Mouse (Mus musculus) heart, postnatal 0 days (tissue): ENCODE measurements at regions not wholly inside any gene's neighbourhood (a gene's known extent, or its start where the extent isn't known, plus 50 kb on each side); places are given as distances from the start of the nearest gene placed in this dataset.

ENCODE experiments used
- ATAC-seq: fragments of 200-750 bp; cut with Nextera tagmentation; 2 replicates; pipeline ENCODE4 v1.8.0; 2017; ENCODE audit warnings: low read depth, moderate number of reproducible peaks, moderate library complexity; ENCODE audit not compliant: insufficient read depth
- DNase-seq: peaks from one replicate; pipeline ENCODE4 v3.0.0-alpha.2; 2016; ENCODE audit warnings: low spot score
- H3K27ac ChIP-seq: fragments of 300-500 bp; sonication (generic); 2 replicates; pipeline ENCODE4 v1.5.1; 2014; ENCODE audit warnings: low read depth, mild to moderate bottlenecking
- H3K27me3 ChIP-seq: fragments of 300-500 bp; sonication (generic); 2 replicates; pipeline ENCODE4 v1.6.1; 2014; ENCODE audit warnings: low read length, mixed read lengths; ENCODE audit not compliant: control insufficient read depth, insufficient read depth
- H3K36me3 ChIP-seq: fragments of 300-500 bp; sonication (generic); replicated peaks from 2 replicates; pipeline ENCODE4 v1.6.1; 2014; ENCODE audit warnings: low read length, mixed read lengths; ENCODE audit not compliant: control insufficient read depth, insufficient read depth
- H3K4me1 ChIP-seq: fragments of 300-500 bp; sonication (generic); 2 replicates; pipeline ENCODE4 v1.6.1; 2014; ENCODE audit warnings: antibody characterized with exemption; ENCODE audit not compliant: control insufficient read depth, insufficient read depth
- H3K4me2 ChIP-seq: fragments of 300-500 bp; sonication (generic); 2 replicates; pipeline ENCODE4 v1.6.1; 2014; ENCODE audit warnings: low read depth, mild to moderate bottlenecking, low read length, moderate library complexity
- H3K4me3 ChIP-seq: fragments of 300-500 bp; sonication (generic); 2 replicates; pipeline ENCODE4 v1.5.1; 2014; ENCODE audit warnings: low read depth, low read length
- H3K9ac ChIP-seq: fragments of 300-500 bp; sonication (generic); replicated peaks from 2 replicates; pipeline ENCODE4 v1.6.1; 2014; ENCODE audit warnings: low read depth, low read length, mixed read lengths
- H3K9me3 ChIP-seq: fragments of 300-500 bp; sonication (generic); replicated peaks from 2 replicates; pipeline ENCODE4 v1.6.1; 2016; ENCODE audit warnings: low read length; ENCODE audit not compliant: control insufficient read depth
- CTCF ChIP-seq: IDR thresholded peaks from 2 replicates; pipeline ENCODE4 v1.5.1; 2016; ENCODE audit warnings: antibody characterized with exemption, control low read depth, low read depth
- EP300 ChIP-seq: IDR thresholded peaks from 2 replicates; pipeline ENCODE4 v1.6.1; 2016; ENCODE audit warnings: antibody characterized with exemption, low read depth
- WGBS: fragments of 180-500 bp; shearing (Covaris S2); extraction: QIAGEN DNeasy Blood & Tissue Kit; methylation state at CpG from one replicate; pipeline ENCODE4 v1.1.7; 2014; 5-methylcytosine and 5-hydroxymethylcytosine counted together

DNA sequence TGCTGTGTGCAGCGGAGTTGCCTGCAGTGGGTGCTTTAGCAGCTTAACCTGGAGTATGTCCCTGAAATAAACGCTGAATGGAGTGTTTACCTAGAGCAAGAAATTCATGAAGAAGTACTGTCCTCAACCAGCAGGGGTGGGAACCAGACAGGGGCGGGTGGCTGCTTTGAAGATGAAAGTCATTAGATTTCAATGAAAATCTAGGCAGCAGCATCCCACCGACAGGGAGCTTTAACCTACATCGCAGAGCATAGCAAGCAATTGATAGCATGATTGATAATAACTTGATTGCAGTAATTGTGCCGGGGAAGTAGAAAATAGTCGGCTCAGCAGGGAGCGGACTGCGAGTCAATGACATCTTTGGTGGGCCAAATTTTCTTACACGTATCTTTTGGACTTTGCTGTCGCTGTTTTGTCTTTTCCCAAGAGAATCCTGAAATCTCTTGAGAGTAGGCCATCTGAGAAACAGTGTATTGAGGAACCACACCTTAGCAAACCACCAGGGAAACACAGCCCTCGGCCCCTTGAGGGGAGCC, 139.0 kb downstream of the Cyld start:
- Histone ChIP-seq H3K9ac (no peak overlapping the region), H3K27me3 (no peaks in the 10 kb centered on the region), H3K4me2 (no peak overlapping the region), H3K4me1 (no peaks in the 10 kb centered on the region), H3K27ac (no peak overlapping the region), H3K36me3 (no peaks in the 10 kb centered on the region), H3K4me3 (no peak overlapping the region), H3K9me3 (no peaks in the 10 kb centered on the region)
- ATAC-seq (no peak), DNase-seq (no peak)
- WGBS: 66% methylated on average over 12 of the region's 12 CpGs
- TF ChIP-seq EP300: no peak
- TF ChIP-seq CTCF: no peak

GRCm38 (mm10) chr8:88825816-88826215, 129.0 kb downstream of the Cyld start:
- H3K4me2 ChIP-seq: no peak overlapping the region
- DNase-seq: no peak
- ATAC-seq: no peak
- H3K27me3 ChIP-seq: no peaks in the 10 kb centered on the region
- H3K4me1 ChIP-seq: no peaks in the 10 kb centered on the region
- 0 out of 2 replicates have a peak, but pooled peaks cover 2% of the 10 kb centered on the region for H3K9me3 ChIP-seq
- H3K36me3 ChIP-seq: no peaks in the 10 kb centered on the region
- no peak overlapping the region for H3K4me3 ChIP-seq
- H3K9ac ChIP-seq: no peak overlapping the region
- WGBS: 46% methylated on average over 5 of the region's 5 CpGs
- no peak overlapping the region for H3K27ac ChIP-seq
- TF ChIP-seq CTCF (no peak), EP300 (no peak)

DNA sequence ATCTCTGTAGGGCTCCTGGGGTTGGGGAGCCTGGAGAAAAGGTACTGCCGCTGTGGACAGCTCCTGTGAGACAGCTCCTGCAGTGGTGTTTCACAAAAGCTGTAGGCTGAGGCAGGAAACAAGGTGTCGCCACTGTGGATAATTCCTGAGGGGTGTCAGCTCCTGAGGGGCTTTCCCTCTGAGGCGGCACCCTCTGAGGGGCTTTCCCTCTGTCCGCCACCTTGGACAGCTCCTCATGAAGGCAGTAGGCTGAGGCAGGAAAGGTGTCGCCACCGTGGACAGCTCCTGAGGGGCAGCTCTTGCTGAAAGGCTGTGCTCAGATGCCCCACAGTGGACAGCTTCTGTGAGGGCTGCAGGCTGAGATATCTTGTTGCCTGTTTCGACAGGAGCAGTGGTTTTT, 127.1 kb downstream of the Cyld start:
- Histone ChIP-seq H3K4me3 (no peak overlapping the region), H3K4me2 (no peak overlapping the region), H3K27me3 (0 out of 2 replicates have a peak, but pooled peaks cover 4% of the 10 kb centered on the region), H3K36me3 (no peaks in the 10 kb centered on the region), H3K4me1 (no peaks in the 10 kb centered on the region), H3K9ac (no peak overlapping the region), H3K27ac (no peak overlapping the region), H3K9me3 (0 out of 2 replicates have a peak, but pooled peaks cover 2% of the 10 kb centered on the region)
- no peak for DNase-seq
- ATAC-seq: no peak
- no peak for TF ChIP-seq EP300
- TF ChIP-seq CTCF: no peak
- WGBS: 63% methylated on average over 7 of the region's 7 CpGs

DNA sequence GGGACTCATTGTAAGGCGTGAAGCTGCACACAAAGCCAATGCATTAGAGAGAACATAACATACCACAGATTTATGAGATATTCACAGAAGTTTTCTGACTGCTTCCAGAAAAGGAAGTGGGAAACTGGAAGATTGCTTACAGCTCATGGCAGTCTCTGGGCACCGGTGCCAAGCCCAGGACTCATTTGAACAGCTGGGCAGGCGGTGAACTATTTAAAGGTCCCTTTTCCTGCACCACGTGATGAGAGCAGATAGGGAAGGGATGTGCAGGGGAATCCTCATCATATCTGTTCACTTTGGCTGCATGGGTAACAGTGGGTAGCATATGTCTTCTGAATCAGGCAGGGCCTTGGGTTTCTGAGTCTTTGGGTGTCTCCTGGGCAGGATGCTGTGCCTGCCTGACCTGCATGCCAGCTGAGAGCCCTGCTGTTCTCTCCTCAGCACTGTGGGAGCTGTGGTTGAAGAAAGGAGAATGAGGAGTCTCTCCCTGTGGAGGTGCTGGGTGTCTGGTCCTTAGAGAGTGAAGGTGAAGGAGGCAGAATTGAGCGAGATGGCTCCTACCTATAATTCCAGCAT, 123.5 kb downstream of the Cyld start:
- H3K27ac ChIP-seq: no peak overlapping the region
- H3K27me3 ChIP-seq: peaks cover 7% of the 10 kb centered on the region; the same call in 1 of the 2 replicates
- WGBS: 68% methylated on average over 5 of the region's 5 CpGs
- no peaks in the 10 kb centered on the region for H3K36me3 ChIP-seq
- H3K4me1 ChIP-seq: no peaks in the 10 kb centered on the region
- ATAC-seq (no peak; the same call in 1 of the 2 replicates), DNase-seq (no peak)
- H3K9me3 ChIP-seq: 0 out of 2 replicates have a peak, but pooled peaks cover 2% of the 10 kb centered on the region
- H3K9ac ChIP-seq: no peak overlapping the region
- no peak overlapping the region for H3K4me2 ChIP-seq
- no peak overlapping the region for H3K4me3 ChIP-seq
- TF ChIP-seq CTCF (no peak), EP300 (no peak)

GRCm38 (mm10) chr8:88816461-88816860, 119.6 kb downstream of the Cyld start:
- Histone ChIP-seq H3K36me3 (no peaks in the 10 kb centered on the region), H3K4me3 (no peak overlapping the region), H3K4me2 (no peak overlapping the region), H3K27me3 (peaks cover 7% of the 10 kb centered on the region; the same call in 1 of the 2 replicates), H3K9ac (no peak overlapping the region), H3K4me1 (no peaks in the 10 kb centered on the region), H3K27ac (no peak overlapping the region), H3K9me3 (no peaks in the 10 kb centered on the region)
- ATAC-seq (no peak), DNase-seq (no peak)
- 61% methylated on average over 5 of the region's 5 CpGs for WGBS
- TF ChIP-seq CTCF (no peak), EP300 (no peak)

GRCm38 (mm10) chr8:88814246-88814645, 117.4 kb downstream of the Cyld start:
- Histone ChIP-seq H3K27me3 (peaks cover 3% of the 10 kb centered on the region; the same call in 1 of the 2 replicates), H3K4me1 (no peaks in the 10 kb centered on the region), H3K36me3 (no peaks in the 10 kb centered on the region), H3K27ac (no peak overlapping the region), H3K4me2 (no peak overlapping the region), H3K9ac (no peak overlapping the region), H3K4me3 (no peak overlapping the region), H3K9me3 (no peaks in the 10 kb centered on the region)
- TF ChIP-seq CTCF (no peak), EP300 (no peak)
- 86% methylated on average over 6 of the region's 6 CpGs for WGBS
- ATAC-seq (no peak), DNase-seq (no peak)
